Mouse (Mus musculus) CH12.LX (cell line): ENCODE measurements around the gene Celf2.

Experiments used
- CHD2 ChIP-seq: IDR thresholded peaks from 2 replicates; pipeline ENCODE4 v1.6.1; 2011; ENCODE audit warnings: low read length, improper control_type of control experiment
- CTCF ChIP-seq, 2 experiments: IDR thresholded peaks in 1 of 2; conservative IDR thresholded peaks in 1 of 2; 2 replicates each; pipeline ENCODE4 v1.5.1; 2011 to 2012; ENCODE audit warnings: low read depth in 2 of 2, low read length in 2 of 2, improper control_type of control experiment in 1 of 2, inconsistent platforms in 1 of 2, mild to moderate bottlenecking in 1 of 2, moderate library complexity in 1 of 2
- EP300 ChIP-seq: IDR thresholded peaks from 2 replicates; pipeline ENCODE4 v1.6.1; 2011; ENCODE audit warnings: low read length, improper control_type of control experiment
- HCFC1 ChIP-seq: IDR thresholded peaks from 2 replicates; pipeline ENCODE4 v1.6.1; 2012; ENCODE audit warnings: low read depth, mild to moderate bottlenecking, inconsistent platforms, low read length, improper control_type of control experiment
- JUN ChIP-seq: IDR thresholded peaks from 2 replicates; pipeline ENCODE4 v1.6.1; 2011; ENCODE audit warnings: low read depth, mild to moderate bottlenecking, low read length, improper control_type of control experiment, moderate library complexity; ENCODE audit not compliant: insufficient read depth
- KAT2A ChIP-seq: IDR thresholded peaks from 2 replicates; pipeline ENCODE4 v1.6.1; 2012; ENCODE audit warnings: low read length, improper control_type of control experiment, inconsistent platforms; ENCODE audit not compliant: insufficient replicate concordance
- POLR2A ChIP-seq: IDR thresholded peaks from 2 replicates; pipeline ENCODE4 v1.6.1; 2011; ENCODE audit warnings: low read depth, mild to moderate bottlenecking, improper control_type of control experiment, low read length
- SMC3 ChIP-seq: IDR thresholded peaks from 2 replicates; pipeline ENCODE4 v1.6.1; 2011; ENCODE audit warnings: low read depth, low read length, improper control_type of control experiment
- TCF12 ChIP-seq: IDR thresholded peaks from 2 replicates; pipeline ENCODE4 v1.6.1; 2014; ENCODE audit warnings: low read depth, mild to moderate bottlenecking, inconsistent platforms, low read length, improper control_type of control experiment
- ZC3H11A ChIP-seq: IDR thresholded peaks from 2 replicates; pipeline ENCODE4 v1.6.1; 2012; ENCODE audit warnings: low read depth, mild to moderate bottlenecking, inconsistent platforms, low read length, improper control_type of control experiment

GRCm38 (mm10) chr2:7395935-7396334 lies 113.4 kb downstream of the Celf2 start:
- TF ChIP-seq EP300 = no peak
- TF ChIP-seq POLR2A = no peak
- TF ChIP-seq CTCF (conservative IDR thresholded peaks at IDR 0.05 in 1 of 2, IDR thresholded peaks at IDR 0.05 in 1 of 2; ENCODE audit: low read depth in 2 of 2, low read length in 2 of 2) = no peak
- no peak for TF ChIP-seq CHD2
- no peak for TF ChIP-seq KAT2A
- TF ChIP-seq HCFC1 = no peak
- no peak for TF ChIP-seq SMC3
- TF ChIP-seq JUN = no peak
- TF ChIP-seq ZC3H11A = no peak
- TF ChIP-seq TCF12 = no peak
